Mouse (Mus musculus): ENCODE data around the gene Btbd8. TPM values are rescaled to one million over a fixed set of nuclear protein-coding genes. Genes with fewer than 3 reads are reported as not detected.

Btbd8 gene
- polyA plus RNA-seq, 1 experiment from 2014 or later, result 3.7 TPM

- no peak for ATAC-seq (ENCODE audit: low read depth)
- Histone ChIP-seq H3K9ac (ENCODE audit: low read length) (no peak overlapping the region), H3K9me3 (ENCODE audit: control insufficient read depth, low read length) (no peaks in the 10 kb centered on the region), H3K4me1 (replicated peaks; ENCODE audit: control insufficient read depth, insufficient read depth, low read length) (no peaks in the 10 kb centered on the region), H3K4me2 (ENCODE audit: low read depth, low read length) (no peak overlapping the region), H3K27ac (ENCODE audit: low read length) (no peak overlapping the region), H3K4me3 (ENCODE audit: low read length) (no peak overlapping the region), H3K27me3 (ENCODE audit: control insufficient read depth, insufficient read depth, low read depth, low read length) (no peaks in the 10 kb centered on the region), H3K36me3 (ENCODE audit: control insufficient read depth, insufficient read depth, low read length) (no peaks in the 10 kb centered on the region)
- 71% methylated on average over 10 of the region's 10 CpGs for WGBS
Measured at GRCm38 (mm10) chr5:107524281-107524680, 86.5 kb downstream of the Btbd8 start.

GRCm38 (mm10) chr5:107528856-107529255 is 91.1 kb downstream of the Btbd8 start:
- Histone ChIP-seq H3K4me2 (ENCODE audit: low read depth, low read length) (no peak overlapping the region), H3K9me3 (ENCODE audit: control insufficient read depth, low read length) (no peaks in the 10 kb centered on the region), H3K36me3 (ENCODE audit: control insufficient read depth, insufficient read depth, low read length) (no peaks in the 10 kb centered on the region), H3K27ac (ENCODE audit: low read length) (no peak overlapping the region), H3K4me3 (ENCODE audit: low read length) (no peak overlapping the region), H3K27me3 (ENCODE audit: control insufficient read depth, insufficient read depth, low read depth, low read length) (no peaks in the 10 kb centered on the region), H3K4me1 (replicated peaks; ENCODE audit: control insufficient read depth, insufficient read depth, low read length) (no peaks in the 10 kb centered on the region), H3K9ac (ENCODE audit: low read length) (no peak overlapping the region)
- no peak for ATAC-seq (ENCODE audit: low read depth)
- 91% methylated on average over 3 of the region's 3 CpGs for WGBS

GRCm38 (mm10) chr5:107533590-107533989 is 95.8 kb downstream of the Btbd8 start:
- Histone ChIP-seq H3K27me3 (ENCODE audit: control insufficient read depth, insufficient read depth, low read depth, low read length) (no peaks in the 10 kb centered on the region), H3K27ac (ENCODE audit: low read length) (no peak overlapping the region), H3K4me3 (ENCODE audit: low read length) (no peak overlapping the region)

GRCm38 (mm10) chr5:107534581-107534980 is 96.8 kb downstream of the Btbd8 start, which contains the start of gene 1700028K03Rik:
1700028K03Rik (plus strand) TSS chr5:107534709.
- no peak within 1 kb of the TSS for H3K4me3 ChIP-seq (ENCODE audit: low read length)
- WGBS, result 66% methylated on average over 15 of the region's 15 CpGs
- no peaks in the 10 kb centered on the region for H3K27me3 ChIP-seq (ENCODE audit: control insufficient read depth, insufficient read depth, low read depth, low read length)
- no peak within 1 kb of the TSS for H3K4me2 ChIP-seq (ENCODE audit: low read depth, low read length)
- no peak within 1 kb of the TSS for H3K27ac ChIP-seq (ENCODE audit: low read length)
- no peaks in the 10 kb centered on the region for H3K9me3 ChIP-seq (ENCODE audit: control insufficient read depth, low read length)
- H3K36me3 ChIP-seq (ENCODE audit: control insufficient read depth, insufficient read depth, low read length), result no peaks in the 10 kb centered on the region
- H3K4me1 ChIP-seq (replicated peaks; ENCODE audit: control insufficient read depth, insufficient read depth, low read length), result no peaks in the 10 kb centered on the region
- H3K9ac ChIP-seq (ENCODE audit: low read length), result no peak within 1 kb of the TSS
- no peak for ATAC-seq (ENCODE audit: low read depth)

More at GRCm38 (mm10) chr5:107533590-107533989, 95.8 kb downstream of the Btbd8 start:
- H3K9ac ChIP-seq (ENCODE audit: low read length), result no peak overlapping the region
- 38% methylated on average over 2 of the region's 2 CpGs for WGBS
- no peak for ATAC-seq (ENCODE audit: low read depth)
- no peaks in the 10 kb centered on the region for H3K9me3 ChIP-seq (ENCODE audit: control insufficient read depth, low read length)
- H3K4me2 ChIP-seq (ENCODE audit: low read depth, low read length), result no peak overlapping the region
- no peaks in the 10 kb centered on the region for H3K36me3 ChIP-seq (ENCODE audit: control insufficient read depth, insufficient read depth, low read length)
- no peaks in the 10 kb centered on the region for H3K4me1 ChIP-seq (replicated peaks; ENCODE audit: control insufficient read depth, insufficient read depth, low read length)

GRCm38 (mm10) chr5:107541696-107542095 is 103.9 kb downstream of the Btbd8 start:
- 47% methylated on average over 7 of the region's 7 CpGs for WGBS
- H3K36me3 ChIP-seq (ENCODE audit: control insufficient read depth, insufficient read depth, low read length), result no peaks in the 10 kb centered on the region
- H3K9me3 ChIP-seq (ENCODE audit: control insufficient read depth, low read length), result no peaks in the 10 kb centered on the region
- H3K27ac ChIP-seq (ENCODE audit: low read length), result no peak overlapping the region
- no peaks in the 10 kb centered on the region for H3K4me1 ChIP-seq (replicated peaks; ENCODE audit: control insufficient read depth, insufficient read depth, low read length)
- H3K27me3 ChIP-seq (ENCODE audit: control insufficient read depth, insufficient read depth, low read depth, low read length), result no peaks in the 10 kb centered on the region
- H3K4me3 ChIP-seq (ENCODE audit: low read length), result no peak overlapping the region
- H3K9ac ChIP-seq (ENCODE audit: low read length), result no peak overlapping the region
- ATAC-seq (ENCODE audit: low read depth), result no peak
- H3K4me2 ChIP-seq (ENCODE audit: low read depth, low read length), result no peak overlapping the region

- Histone ChIP-seq H3K9me3 (ENCODE audit: control insufficient read depth, low read length) (no peaks in the 10 kb centered on the region), H3K4me1 (replicated peaks; ENCODE audit: control insufficient read depth, insufficient read depth, low read length) (no peaks in the 10 kb centered on the region), H3K9ac (ENCODE audit: low read length) (no peak overlapping the region), H3K27ac (ENCODE audit: low read length) (no peak overlapping the region), H3K4me2 (ENCODE audit: low read depth, low read length) (no peak overlapping the region), H3K27me3 (ENCODE audit: control insufficient read depth, insufficient read depth, low read depth, low read length) (no peaks in the 10 kb centered on the region), H3K4me3 (ENCODE audit: low read length) (no peak overlapping the region), H3K36me3 (ENCODE audit: control insufficient read depth, insufficient read depth, low read length) (no peaks in the 10 kb centered on the region)
- 50% methylated on average over 4 of the region's 4 CpGs for WGBS
- ATAC-seq (ENCODE audit: low read depth), result no peak
Measured at GRCm38 (mm10) chr5:107545927-107546326, 108.1 kb downstream of the Btbd8 start.

GRCm38 (mm10) chr5:107547955-107548354 is 110.2 kb downstream of the Btbd8 start:
- no peak overlapping the region for H3K9ac ChIP-seq (ENCODE audit: low read length)
- H3K27me3 ChIP-seq (ENCODE audit: control insufficient read depth, insufficient read depth, low read depth, low read length), result no peaks in the 10 kb centered on the region
- H3K4me2 ChIP-seq (ENCODE audit: low read depth, low read length), result no peak overlapping the region
- H3K9me3 ChIP-seq (ENCODE audit: control insufficient read depth, low read length), result no peaks in the 10 kb centered on the region
- H3K27ac ChIP-seq (ENCODE audit: low read length), result no peak overlapping the region
- no peaks in the 10 kb centered on the region for H3K36me3 ChIP-seq (ENCODE audit: control insufficient read depth, insufficient read depth, low read length)
- no peak for ATAC-seq (ENCODE audit: low read depth)
- WGBS, result 63% methylated on average over 3 of the region's 3 CpGs
- H3K4me1 ChIP-seq (replicated peaks; ENCODE audit: control insufficient read depth, insufficient read depth, low read length), result no peaks in the 10 kb centered on the region
- no peak overlapping the region for H3K4me3 ChIP-seq (ENCODE audit: low read length)

GRCm38 (mm10) chr5:107548444-107548843 is 110.6 kb downstream of the Btbd8 start:
- Histone ChIP-seq H3K9me3 (ENCODE audit: control insufficient read depth, low read length) (no peaks in the 10 kb centered on the region), H3K4me2 (ENCODE audit: low read depth, low read length) (no peak overlapping the region), H3K9ac (ENCODE audit: low read length) (no peak overlapping the region), H3K36me3 (ENCODE audit: control insufficient read depth, insufficient read depth, low read length) (no peaks in the 10 kb centered on the region), H3K4me3 (ENCODE audit: low read length) (no peak overlapping the region), H3K27ac (ENCODE audit: low read length) (no peak overlapping the region), H3K4me1 (replicated peaks; ENCODE audit: control insufficient read depth, insufficient read depth, low read length) (no peaks in the 10 kb centered on the region), H3K27me3 (ENCODE audit: control insufficient read depth, insufficient read depth, low read depth, low read length) (no peaks in the 10 kb centered on the region)
- ATAC-seq (ENCODE audit: low read depth), result no peak
- 73% methylated on average over 3 of the region's 3 CpGs for WGBS

- Histone ChIP-seq H3K4me3 (ENCODE audit: low read length) (no peak overlapping the region), H3K9ac (ENCODE audit: low read length) (no peak overlapping the region), H3K27me3 (ENCODE audit: control insufficient read depth, insufficient read depth, low read depth, low read length) (no peaks in the 10 kb centered on the region), H3K9me3 (ENCODE audit: control insufficient read depth, low read length) (no peaks in the 10 kb centered on the region), H3K36me3 (ENCODE audit: control insufficient read depth, insufficient read depth, low read length) (peaks cover 4% of the 10 kb centered on the region), H3K4me2 (ENCODE audit: low read depth, low read length) (no peak overlapping the region), H3K27ac (ENCODE audit: low read length) (no peak overlapping the region), H3K4me1 (replicated peaks; ENCODE audit: control insufficient read depth, insufficient read depth, low read length) (no peaks in the 10 kb centered on the region)
- ATAC-seq (ENCODE audit: low read depth), result no peak
- WGBS, result 59% methylated on average over 5 of the region's 5 CpGs
Measured at GRCm38 (mm10) chr5:107554336-107554735, 116.5 kb downstream of the Btbd8 start.

- 54% methylated on average over 3 of the region's 3 CpGs for WGBS
- no peaks in the 10 kb centered on the region for H3K9me3 ChIP-seq (ENCODE audit: control insufficient read depth, low read length)
- peaks cover 11% of the 10 kb centered on the region for H3K36me3 ChIP-seq (ENCODE audit: control insufficient read depth, insufficient read depth, low read length)
- no peaks in the 10 kb centered on the region for H3K4me1 ChIP-seq (replicated peaks; ENCODE audit: control insufficient read depth, insufficient read depth, low read length)
- no peak overlapping the region for H3K9ac ChIP-seq (ENCODE audit: low read length)
- no peak overlapping the region for H3K4me3 ChIP-seq (ENCODE audit: low read length)
- H3K4me2 ChIP-seq (ENCODE audit: low read depth, low read length), result no peak overlapping the region
- no peak for ATAC-seq (ENCODE audit: low read depth)
- no peaks in the 10 kb centered on the region for H3K27me3 ChIP-seq (ENCODE audit: control insufficient read depth, insufficient read depth, low read depth, low read length)
- H3K27ac ChIP-seq (ENCODE audit: low read length), result no peak overlapping the region
Measured at GRCm38 (mm10) chr5:107556969-107557368, 119.2 kb downstream of the Btbd8 start.
